Mouse (Mus musculus) cerebellum, adult 9-11 months (tissue): Measurements from ENCODE around the gene Hdgfl2.

Experiments used
- DNase-seq: peaks from one replicate; pipeline ENCODE4 v3.0.0; 2022

Hdgfl2 gene

GRCm38 (mm10) chr17:56078880-56079795, at the start of gene Hdgfl2:
TSS of gene Hdgfl2 (plus strand) at chr17:56079634.
- DNase-seq: peak; percentile 100

- peak; percentile 64 for DNase-seq
Observed at GRCm38 (mm10) chr17:56030238-56030870, 49.1 kb upstream of the Hdgfl2 start.

- peak; percentile 60 for DNase-seq
Observed at GRCm38 (mm10) chr17:56030919-56031318, 48.5 kb upstream of the Hdgfl2 start.

GRCm38 (mm10) chr17:56031431-56031830, 48.0 kb upstream of the Hdgfl2 start:
- peak; percentile 46 for DNase-seq

- peak; percentile 42 for DNase-seq
Observed at GRCm38 (mm10) chr17:56032127-56032733, 47.2 kb upstream of the Hdgfl2 start.

GRCm38 (mm10) chr17:56032831-56033230, 46.6 kb upstream of the Hdgfl2 start:
- peak; percentile 23 for DNase-seq

GRCm38 (mm10) chr17:56034040-56034725, 45.3 kb upstream of the Hdgfl2 start:
- DNase-seq: peak; percentile 43

GRCm38 (mm10) chr17:56034726-56035100, 44.7 kb upstream of the Hdgfl2 start:
- DNase-seq: peak; percentile 41

GRCm38 (mm10) chr17:56035216-56035615, 44.2 kb upstream of the Hdgfl2 start:
- DNase-seq: peak; percentile 28

- peak; percentile 99 for DNase-seq
Observed at GRCm38 (mm10) chr17:56036176-56036900, 43.1 kb upstream of the Hdgfl2 start, which contains the start of gene Sh3gl1. TSS of gene Sh3gl1 (minus strand) at chr17:56036635.

GRCm38 (mm10) chr17:56036901-56037287, 42.5 kb upstream of the Hdgfl2 start:
- DNase-seq: no peak

- DNase-seq: peak; percentile 66
Observed at GRCm38 (mm10) chr17:56038583-56039261, 40.7 kb upstream of the Hdgfl2 start.

GRCm38 (mm10) chr17:56039345-56039744, 40.1 kb upstream of the Hdgfl2 start:
- DNase-seq: peak; percentile 20

GRCm38 (mm10) chr17:56040030-56040856, 39.2 kb upstream of the Hdgfl2 start, which contains the start of gene Chaf1a:
TSS of gene Chaf1a (plus strand) at chr17:56040439.
- DNase-seq: peak; percentile 98

- no peak for DNase-seq
Observed at GRCm38 (mm10) chr17:56040857-56041163, 38.6 kb upstream of the Hdgfl2 start.

- no peak for DNase-seq
Observed at GRCm38 (mm10) chr17:56051369-56051768, 28.1 kb upstream of the Hdgfl2 start.

GRCm38 (mm10) chr17:56054938-56055337, 24.5 kb upstream of the Hdgfl2 start:
- DNase-seq: no peak

GRCm38 (mm10) chr17:56055945-56056678, 23.3 kb upstream of the Hdgfl2 start:
- peak; percentile 13 for DNase-seq

GRCm38 (mm10) chr17:56057381-56058120, 21.9 kb upstream of the Hdgfl2 start:
- DNase-seq: peak; percentile 76
